Mouse (Mus musculus): ENCODE measurements at regions not wholly inside any gene's neighbourhood (a gene's known extent, or its start where the extent isn't known, plus 50 kb on each side); places are given as distances from the start of the nearest gene placed in this dataset.

DNA sequence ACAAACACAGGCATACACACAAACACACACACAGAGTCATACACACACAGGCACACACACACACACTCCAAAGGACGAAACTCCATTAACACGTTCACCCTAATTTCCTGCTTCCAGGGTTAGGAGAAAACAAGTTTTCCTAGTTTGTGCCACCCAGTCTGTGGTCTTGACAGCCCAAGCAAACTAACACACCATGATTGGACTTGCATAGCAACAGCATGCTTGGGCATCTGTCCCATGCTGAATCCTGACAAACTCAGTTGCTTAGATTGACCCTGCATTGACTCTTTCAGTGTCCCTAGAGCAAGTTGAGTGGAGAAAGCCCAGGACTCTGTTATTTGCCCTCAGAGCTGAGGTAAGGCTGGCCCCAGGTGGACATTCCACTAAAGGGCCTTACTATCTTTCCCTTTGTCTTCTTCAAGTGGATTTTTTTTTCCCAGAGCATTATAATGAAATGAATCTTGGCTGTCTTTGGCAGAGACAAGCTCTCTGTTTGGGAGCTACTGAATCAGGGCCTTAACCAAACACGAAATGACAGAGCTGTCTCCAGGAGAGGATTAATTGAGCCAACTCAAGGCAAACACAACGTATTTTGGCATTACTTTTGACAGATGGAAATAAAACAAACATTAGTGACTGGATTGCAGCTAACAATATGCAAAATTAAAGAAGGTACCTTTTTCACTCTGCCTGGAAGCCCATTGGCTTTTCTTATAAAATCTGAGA, 581.1 kb upstream of the Cdh5 start:
- WGBS: 42% methylated on average over 4 of the region's 4 CpGs
- no peak overlapping the region for H3K4me2 ChIP-seq (ENCODE audit: low read depth)
- no peak overlapping the region for H3K27ac ChIP-seq (ENCODE audit: low read depth, low read length)
- no peaks in the 10 kb centered on the region for H3K9me3 ChIP-seq (ENCODE audit: low read length)
- no peak overlapping the region for H3K9ac ChIP-seq
- ATAC-seq: peak; percentile 27; the same call in 1 of the 2 replicates
- no peak overlapping the region for H3K4me3 ChIP-seq (ENCODE audit: low read depth, low read length)
- DNase-seq: peak; percentile 49
- TF ChIP-seq CTCF (IDR thresholded peaks at IDR 0.05; ENCODE audit: low read depth): no peak
- H3K4me1 ChIP-seq (ENCODE audit: insufficient read depth): no peaks in the 10 kb centered on the region
- no peaks in the 10 kb centered on the region for H3K36me3 ChIP-seq (ENCODE audit: insufficient read depth)
- H3K27me3 ChIP-seq (ENCODE audit: insufficient read depth, low read length): no peaks in the 10 kb centered on the region

DNA sequence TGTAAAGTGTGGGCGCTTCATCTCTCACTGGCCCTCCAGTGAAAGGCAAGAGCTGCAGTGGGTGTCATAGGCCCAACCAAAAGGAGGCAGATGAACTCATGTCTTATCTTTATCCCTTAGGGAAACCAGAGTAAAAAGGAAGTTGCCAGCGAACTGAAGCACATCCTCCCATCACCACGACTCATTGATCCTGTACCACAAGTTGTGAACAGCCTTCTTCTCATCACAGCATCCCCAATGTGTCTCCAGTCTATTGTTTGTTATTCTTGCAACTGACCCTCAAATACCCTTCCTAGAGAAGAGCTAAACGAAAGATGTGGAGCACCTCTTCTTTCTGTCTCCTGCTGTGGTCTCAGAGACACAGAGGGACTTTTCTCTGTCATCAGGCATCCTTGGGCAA, 570.5 kb upstream of the Cdh5 start:
- H3K4me1 ChIP-seq (ENCODE audit: insufficient read depth): no peaks in the 10 kb centered on the region
- no peak overlapping the region for H3K4me3 ChIP-seq (ENCODE audit: low read depth, low read length)
- no peaks in the 10 kb centered on the region for H3K36me3 ChIP-seq (ENCODE audit: insufficient read depth)
- H3K27me3 ChIP-seq (ENCODE audit: insufficient read depth, low read length): no peaks in the 10 kb centered on the region
- DNase-seq (no peak), ATAC-seq (no peak)
- no peak overlapping the region for H3K9ac ChIP-seq
- TF ChIP-seq CTCF (IDR thresholded peaks at IDR 0.05; ENCODE audit: low read depth): no peak
- no peak overlapping the region for H3K27ac ChIP-seq (ENCODE audit: low read depth, low read length)
- H3K4me2 ChIP-seq (ENCODE audit: low read depth): no peak overlapping the region
- H3K9me3 ChIP-seq (ENCODE audit: low read length): no peaks in the 10 kb centered on the region
- 84% methylated on average over 4 of the region's 4 CpGs for WGBS

DNA sequence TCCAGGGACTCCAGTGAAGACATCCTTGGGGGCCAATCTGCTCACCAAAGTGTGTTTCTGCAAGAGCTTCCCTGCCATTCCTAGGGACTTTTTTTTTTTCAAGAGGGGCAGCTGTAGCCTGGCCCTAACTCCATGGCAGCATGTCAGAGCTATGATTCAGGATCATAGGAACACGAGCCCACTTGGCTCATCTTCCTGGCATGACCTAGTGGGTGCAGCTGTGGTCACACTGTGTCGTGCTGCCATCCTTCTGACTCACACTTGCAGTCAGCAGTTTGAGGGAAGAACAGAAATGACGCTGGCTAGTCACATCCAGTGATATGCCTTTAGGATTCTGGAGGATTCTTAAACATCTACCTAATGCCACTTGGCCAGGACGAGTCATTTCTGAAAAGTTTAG, 566.5 kb upstream of the Cdh5 start:
- H3K4me2 ChIP-seq (ENCODE audit: low read depth): no peak overlapping the region
- no peak overlapping the region for H3K27ac ChIP-seq (ENCODE audit: low read depth, low read length)
- H3K4me3 ChIP-seq (ENCODE audit: low read depth, low read length): no peak overlapping the region
- ATAC-seq (no peak), DNase-seq (no peak)
- no peaks in the 10 kb centered on the region for H3K36me3 ChIP-seq (ENCODE audit: insufficient read depth)
- no peak overlapping the region for H3K9ac ChIP-seq
- 85% methylated on average over 4 of the region's 4 CpGs for WGBS
- no peaks in the 10 kb centered on the region for H3K9me3 ChIP-seq (ENCODE audit: low read length)
- H3K4me1 ChIP-seq (ENCODE audit: insufficient read depth): no peaks in the 10 kb centered on the region
- TF ChIP-seq CTCF (IDR thresholded peaks at IDR 0.05; ENCODE audit: low read depth): no peak
- no peaks in the 10 kb centered on the region for H3K27me3 ChIP-seq (ENCODE audit: insufficient read depth, low read length)

DNA sequence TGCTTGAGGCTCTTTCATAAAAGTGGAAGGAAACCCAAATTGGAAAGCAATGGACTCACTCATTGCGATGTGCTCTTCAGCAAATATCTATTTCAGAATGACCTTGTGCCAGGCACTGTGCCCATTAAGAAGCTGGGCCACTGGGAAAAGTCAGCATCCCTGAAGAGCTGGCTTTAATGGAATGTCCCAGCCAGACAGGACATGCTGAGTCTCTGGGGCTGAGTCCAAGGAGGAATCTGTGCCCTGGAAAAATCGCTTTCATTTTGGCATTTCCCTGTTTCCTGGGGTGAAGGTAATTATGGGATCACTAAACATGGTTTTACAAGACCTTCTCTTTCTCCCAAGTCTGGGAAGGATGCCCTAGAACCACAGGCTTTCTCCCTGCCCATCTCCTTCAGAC, 564.6 kb upstream of the Cdh5 start:
- DNase-seq: no peak
- no peaks in the 10 kb centered on the region for H3K4me1 ChIP-seq (ENCODE audit: insufficient read depth)
- H3K27me3 ChIP-seq (ENCODE audit: insufficient read depth, low read length): no peaks in the 10 kb centered on the region
- ATAC-seq: no peak
- H3K36me3 ChIP-seq (ENCODE audit: insufficient read depth): no peaks in the 10 kb centered on the region
- no peak overlapping the region for H3K4me3 ChIP-seq (ENCODE audit: low read depth, low read length)
- no peak overlapping the region for H3K4me2 ChIP-seq (ENCODE audit: low read depth)
- no peak overlapping the region for H3K27ac ChIP-seq (ENCODE audit: low read depth, low read length)
- WGBS: 63% methylated on average over 2 of the region's 2 CpGs
- no peak overlapping the region for H3K9ac ChIP-seq
- H3K9me3 ChIP-seq (ENCODE audit: low read length): no peaks in the 10 kb centered on the region
- TF ChIP-seq CTCF (IDR thresholded peaks at IDR 0.05; ENCODE audit: low read depth): no peak

GRCm38 (mm10) chr8:103541954-103542353, 559.5 kb upstream of the Cdh5 start:
- WGBS: 83% methylated on average over 2 of the region's 2 CpGs

GRCm38 (mm10) chr8:103551916-103552535, 549.4 kb upstream of the Cdh5 start:
- Histone ChIP-seq H3K4me1 (ENCODE audit: insufficient read depth) (no peaks in the 10 kb centered on the region), H3K9ac (no peak overlapping the region), H3K4me2 (ENCODE audit: low read depth) (no peak overlapping the region), H3K27me3 (ENCODE audit: insufficient read depth, low read length) (no peaks in the 10 kb centered on the region), H3K9me3 (ENCODE audit: low read length) (no peaks in the 10 kb centered on the region), H3K36me3 (ENCODE audit: insufficient read depth) (no peaks in the 10 kb centered on the region), H3K4me3 (ENCODE audit: low read depth, low read length) (no peak overlapping the region), H3K27ac (ENCODE audit: low read depth, low read length) (no peak overlapping the region)
- DNase-seq (no peak), ATAC-seq (no peak)
- TF ChIP-seq CTCF (IDR thresholded peaks at IDR 0.05; ENCODE audit: low read depth): no peak
- WGBS: 76% methylated on average over 8 of the region's 8 CpGs

More at GRCm38 (mm10) chr8:103541954-103542353, 559.5 kb upstream of the Cdh5 start:
- no peaks in the 10 kb centered on the region for H3K27me3 ChIP-seq (ENCODE audit: insufficient read depth, low read length)
- no peaks in the 10 kb centered on the region for H3K9me3 ChIP-seq (ENCODE audit: low read length)
- H3K4me1 ChIP-seq (ENCODE audit: insufficient read depth): no peaks in the 10 kb centered on the region
- no peak for ATAC-seq
- no peak overlapping the region for H3K9ac ChIP-seq
- no peak overlapping the region for H3K4me3 ChIP-seq (ENCODE audit: low read depth, low read length)
- H3K27ac ChIP-seq (ENCODE audit: low read depth, low read length): no peak overlapping the region
- H3K4me2 ChIP-seq (ENCODE audit: low read depth): no peak overlapping the region
- no peaks in the 10 kb centered on the region for H3K36me3 ChIP-seq (ENCODE audit: insufficient read depth)
- TF ChIP-seq CTCF (IDR thresholded peaks at IDR 0.05; ENCODE audit: low read depth): no peak
- no peak for DNase-seq

DNA sequence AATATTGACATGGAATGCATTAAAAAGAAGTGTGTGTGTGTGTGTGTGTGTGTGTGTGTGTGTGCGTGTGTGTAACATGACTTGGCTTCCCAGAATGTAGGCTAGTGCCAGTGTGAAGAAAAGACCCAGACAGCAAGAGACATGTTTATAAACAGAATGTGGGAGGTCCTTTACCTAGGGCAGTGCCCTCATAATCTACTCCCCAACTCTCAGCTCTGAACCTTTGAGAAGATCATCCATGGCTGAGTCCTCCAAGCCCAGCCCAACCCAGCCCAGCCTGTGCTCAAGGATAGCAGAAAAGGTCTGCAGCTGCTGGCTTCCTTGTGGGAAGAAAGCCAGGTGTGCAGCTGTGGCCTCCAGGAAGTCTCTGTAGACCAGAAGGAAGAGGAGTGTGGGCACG, 539.8 kb upstream of the Cdh5 start:
- ATAC-seq: no peak

More for the DNA sequence above, 539.8 kb upstream of the Cdh5 start:
- Histone ChIP-seq H3K27ac (ENCODE audit: low read depth, low read length) (no peak overlapping the region), H3K4me3 (ENCODE audit: low read depth, low read length) (no peak overlapping the region), H3K4me2 (ENCODE audit: low read depth) (no peak overlapping the region), H3K4me1 (ENCODE audit: insufficient read depth) (no peaks in the 10 kb centered on the region), H3K36me3 (ENCODE audit: insufficient read depth) (no peaks in the 10 kb centered on the region), H3K27me3 (ENCODE audit: insufficient read depth, low read length) (no peaks in the 10 kb centered on the region), H3K9ac (no peak overlapping the region), H3K9me3 (ENCODE audit: low read length) (no peaks in the 10 kb centered on the region)
- TF ChIP-seq CTCF (IDR thresholded peaks at IDR 0.05; ENCODE audit: low read depth): no peak
- WGBS: 86% methylated on average over 2 of the region's 2 CpGs
- no peak for DNase-seq
